Mouse (Mus musculus) bone marrow macrophage, adult 2 months (primary cell): Measurements from ENCODE around the gene Cdv3.

ENCODE experiments used
- CTCF ChIP-seq: IDR thresholded peaks from 2 replicates; pipeline ENCODE4 v1.5.1; 2012; ENCODE audit warnings: low read depth, mild to moderate bottlenecking, low read length, moderate library complexity
- POLR2A ChIP-seq: IDR thresholded peaks from 2 replicates; pipeline ENCODE4 v1.6.1; 2012; ENCODE audit warnings: mild to moderate bottlenecking, low read depth, low read length, borderline replicate concordance

DNA sequence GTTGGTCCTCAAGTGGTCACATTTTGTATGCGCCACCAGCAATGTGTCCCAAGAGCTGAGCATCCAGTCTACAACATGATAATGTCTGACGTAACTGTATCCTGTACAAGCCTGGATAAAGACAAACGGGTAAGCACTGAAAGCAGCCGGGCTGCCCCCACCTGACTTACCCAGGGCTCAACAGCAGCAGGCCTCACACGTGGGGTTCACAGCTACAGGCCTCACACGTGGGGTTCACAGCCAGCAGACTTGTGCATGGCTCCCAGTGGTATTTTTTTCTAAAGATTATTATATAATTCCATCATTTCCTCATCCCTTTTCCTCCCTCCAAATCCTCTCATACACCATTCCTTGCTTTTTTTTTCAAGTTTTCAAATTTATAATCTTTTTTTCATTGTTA is 55.8 kb downstream of the Cdv3 start:
- no peak for TF ChIP-seq CTCF
- no peak for TF ChIP-seq POLR2A
